Mouse (Mus musculus): ENCODE results near the gene Kansl1l. TPM values are rescaled to one million over a fixed set of nuclear protein-coding genes. Genes with fewer than 3 reads are reported as not detected.

The Kansl1l gene
- total RNA-seq, 2 experiments from 2014 or later, result 16.4 to 17.5 TPM

DNA sequence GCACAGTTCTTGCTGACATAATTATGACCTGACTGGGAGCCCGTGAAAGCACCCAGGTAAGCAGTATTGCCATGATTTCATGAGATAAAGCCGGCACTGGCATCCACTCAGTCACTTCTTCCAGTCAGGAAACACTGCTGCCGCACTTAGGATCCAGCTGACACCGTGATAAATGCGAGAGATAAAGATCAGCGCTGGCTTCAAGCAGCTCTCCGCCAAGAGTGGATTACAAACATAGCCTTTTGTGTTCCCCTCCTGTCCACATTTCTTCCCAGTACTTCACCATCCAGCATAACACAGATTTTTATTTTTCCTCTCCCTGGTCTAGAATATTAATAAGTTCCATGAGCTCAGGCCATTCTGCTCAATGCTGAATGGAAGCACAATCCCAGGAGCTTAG is 2.9 kb upstream of the Kansl1l start:
- DNase-seq (ENCODE audit: low spot score in 2 of 2), result no peak

DNA sequence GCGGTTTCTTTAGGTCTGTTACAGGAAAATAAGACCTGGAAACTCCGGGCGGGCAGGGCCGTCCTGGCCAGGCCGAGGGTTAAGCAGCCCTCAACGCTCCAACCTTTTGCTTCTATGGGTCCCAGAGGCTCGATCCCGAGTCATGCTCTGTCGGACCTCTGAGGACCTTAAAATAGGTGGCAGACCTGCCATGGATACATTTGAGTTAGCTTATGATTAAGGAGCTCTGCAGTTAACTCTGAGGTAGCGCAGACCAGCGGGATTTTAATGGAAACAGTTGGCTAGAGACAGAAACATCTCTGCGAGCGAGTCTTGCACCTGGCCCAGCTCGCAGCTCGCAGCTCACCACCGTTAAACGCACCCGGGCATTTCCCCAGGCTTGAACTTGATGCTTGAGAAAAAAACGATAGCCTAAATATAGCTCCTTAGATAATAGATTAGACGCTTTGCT is 528 bp upstream of the Kansl1l start:
- DNase-seq (ENCODE audit: low spot score in 2 of 2), result no peak

GRCm38 (mm10) chr1:66816837-66817452 is 417 bp downstream of the Kansl1l start:
- peak; percentile 96 to 97 for DNase-seq (ENCODE audit: low spot score in 2 of 2)

- DNase-seq (ENCODE audit: low spot score in 2 of 2), result peak; percentile 55 to 63
These were observed 1.2 kb downstream of the Kansl1l start for GRCm38 (mm10) chr1:66815941-66816777.

- no peak for DNase-seq (ENCODE audit: low spot score in 2 of 2)
These were observed 2.6 kb downstream of the Kansl1l start for GRCm38 (mm10) chr1:66814756-66815155.

GRCm38 (mm10) chr1:66813191-66813590 is 4.2 kb downstream of the Kansl1l start:
- no peak for DNase-seq (ENCODE audit: low spot score in 2 of 2)

DNA sequence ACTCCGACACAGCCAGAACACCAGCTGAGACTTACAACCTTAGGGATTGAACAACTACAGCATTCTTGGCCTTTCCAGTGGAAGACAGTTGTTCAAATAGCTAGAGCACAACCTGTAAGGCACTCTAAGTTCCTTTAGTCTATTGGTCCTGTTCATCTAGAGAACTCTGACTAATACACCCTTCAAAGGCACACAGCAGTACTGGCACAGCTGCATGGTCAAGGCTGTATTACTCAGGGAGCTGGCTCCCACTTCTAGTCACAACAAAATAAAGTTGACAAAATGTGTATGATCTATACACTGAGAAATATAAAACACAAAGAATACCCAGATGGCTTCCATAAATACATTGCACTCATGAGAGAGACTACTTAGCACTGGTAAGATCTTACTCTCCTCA is 10.5 kb downstream of the Kansl1l start:
- no peak for DNase-seq (ENCODE audit: low spot score in 2 of 2)

GRCm38 (mm10) chr1:66805408-66805807 is 12.0 kb downstream of the Kansl1l start:
- no peak for DNase-seq (ENCODE audit: low spot score in 2 of 2)

DNA sequence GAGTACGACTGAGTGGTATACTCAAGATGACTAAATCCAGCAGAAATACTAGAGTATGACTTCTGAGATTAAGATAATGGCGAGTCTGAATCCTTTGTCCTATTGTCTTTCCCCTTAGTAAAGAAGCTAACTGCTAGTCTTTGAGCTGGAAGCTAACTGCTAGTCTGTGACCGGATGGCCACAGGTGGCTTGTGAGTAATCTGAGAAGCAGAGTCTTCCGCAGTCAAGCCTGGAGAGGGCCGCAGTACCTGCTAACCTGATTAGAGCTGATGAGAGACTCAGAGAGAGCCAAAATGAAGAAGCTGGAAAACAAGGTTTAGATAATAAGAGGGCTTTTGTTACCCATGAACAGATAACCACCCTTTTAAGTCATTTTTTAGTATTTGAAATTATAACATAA is 12.7 kb downstream of the Kansl1l start:
- no peak for DNase-seq (ENCODE audit: low spot score in 2 of 2)

GRCm38 (mm10) chr1:66797962-66798361 is 19.4 kb downstream of the Kansl1l start:
- DNase-seq (ENCODE audit: low spot score in 2 of 2), result no peak

GRCm38 (mm10) chr1:66792838-66793466 is 24.4 kb downstream of the Kansl1l start:
- DNase-seq (ENCODE audit: low spot score in 2 of 2), result no peak

DNA sequence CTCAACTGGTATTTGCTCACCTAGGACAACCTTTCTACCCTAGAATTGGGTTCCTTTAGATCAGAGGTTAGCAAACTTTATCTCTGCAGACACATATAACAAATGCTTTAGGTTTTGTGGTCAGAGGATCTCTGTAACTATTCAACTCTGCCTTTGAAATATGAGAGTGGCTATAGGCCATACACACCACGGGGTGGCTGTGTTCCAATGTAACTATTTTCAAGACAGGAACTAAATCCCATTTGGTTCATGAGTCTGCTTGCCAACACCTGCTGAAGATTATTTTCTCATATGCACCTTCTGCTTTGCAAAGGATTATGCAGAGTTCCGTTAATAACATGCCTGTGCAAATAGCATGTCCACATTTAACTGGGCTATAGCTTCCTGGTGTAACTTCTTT is 35.1 kb downstream of the Kansl1l start:
- no peak for DNase-seq (ENCODE audit: low spot score in 2 of 2)

- no peak for DNase-seq (ENCODE audit: low spot score in 2 of 2)
These were observed 36.3 kb downstream of the Kansl1l start for GRCm38 (mm10) chr1:66781027-66781426.

DNA sequence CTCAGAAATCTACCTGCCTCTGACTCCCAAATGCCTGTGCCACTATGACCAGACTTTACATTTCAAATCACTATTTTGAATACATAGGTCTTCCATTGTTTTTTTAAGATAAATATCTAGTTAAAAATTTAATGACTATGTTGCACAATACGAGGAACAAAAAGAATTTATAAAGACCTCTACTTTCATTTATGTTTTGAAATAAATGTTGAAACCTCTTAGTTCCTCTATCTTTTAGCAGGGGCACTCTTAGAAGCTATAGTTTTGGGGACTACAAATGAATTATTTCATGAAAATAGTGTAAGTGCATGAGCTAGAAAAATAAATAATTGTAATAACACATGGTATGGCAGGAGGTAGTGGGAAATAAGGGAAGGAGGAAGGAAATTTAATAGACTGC is 38.6 kb downstream of the Kansl1l start:
- no peak for DNase-seq (ENCODE audit: low spot score in 2 of 2)

- no peak for DNase-seq (ENCODE audit: low spot score in 2 of 2)
These were observed 39.5 kb downstream of the Kansl1l start for GRCm38 (mm10) chr1:66777878-66778277.

GRCm38 (mm10) chr1:66768764-66769163 is 48.6 kb downstream of the Kansl1l start:
- no peak for DNase-seq (ENCODE audit: low spot score in 2 of 2)

DNA sequence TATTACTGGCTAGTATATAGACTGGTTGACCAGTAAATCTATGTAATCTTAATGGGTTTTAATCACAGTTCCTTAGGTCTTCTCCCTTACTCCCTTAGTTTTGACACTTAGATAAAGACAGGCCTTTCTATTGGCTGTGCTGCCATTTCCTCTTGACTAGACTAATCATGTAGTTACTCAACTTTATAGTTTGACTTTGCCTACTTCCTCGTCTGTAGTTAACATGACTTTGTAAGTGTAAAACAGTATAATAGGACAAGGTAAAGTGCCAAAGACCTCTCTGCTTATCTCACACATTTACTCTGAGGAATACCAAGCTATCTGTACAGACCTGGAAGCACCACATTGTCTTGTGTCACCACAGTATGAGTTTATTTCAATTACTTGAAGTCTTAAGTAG is 86.8 kb downstream of the Kansl1l start:
- DNase-seq (ENCODE audit: low spot score in 2 of 2), result no peak

GRCm38 (mm10) chr1:66712859-66713258 is 104.5 kb downstream of the Kansl1l start:
- DNase-seq (ENCODE audit: low spot score in 2 of 2), result no peak

GRCm38 (mm10) chr1:66704523-66704922 is 112.8 kb downstream of the Kansl1l start:
- no peak for DNase-seq (ENCODE audit: low spot score in 2 of 2)

DNA sequence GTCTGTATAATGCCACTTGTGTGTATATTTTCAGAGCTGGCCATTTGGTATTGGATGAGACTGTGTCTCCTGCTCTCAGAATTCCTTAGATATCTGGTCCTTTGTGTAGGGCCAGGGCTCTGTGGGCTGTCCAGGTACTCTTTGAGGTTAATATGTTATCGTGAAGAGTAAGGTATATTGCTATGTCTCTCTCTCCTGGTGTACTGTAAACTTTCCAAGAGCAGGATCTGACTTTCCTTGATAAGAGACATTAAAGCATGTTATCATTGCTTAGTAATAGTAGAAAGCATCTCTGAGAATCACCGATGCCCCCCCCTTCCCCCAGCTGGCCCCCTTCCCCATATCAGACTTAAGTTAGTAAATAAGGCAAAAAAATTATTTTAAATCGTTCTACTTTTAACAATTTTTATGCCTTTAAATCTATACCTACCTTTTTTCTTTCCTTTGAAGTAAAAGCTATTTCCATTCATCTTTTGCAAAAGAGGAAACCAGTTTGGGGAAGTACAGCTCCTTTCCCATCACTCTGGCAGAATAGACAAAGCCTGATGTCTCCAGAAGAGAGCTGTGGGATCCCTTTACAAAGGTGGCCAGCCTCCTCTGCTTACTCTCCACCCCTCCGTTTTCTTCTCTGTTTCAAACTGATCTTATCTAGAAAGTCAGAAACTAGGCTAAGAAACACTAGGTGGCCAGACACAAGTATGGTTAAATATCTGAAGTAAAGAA is 114.6 kb downstream of the Kansl1l start:
- no peak for DNase-seq (ENCODE audit: low spot score in 2 of 2)

- no peak for DNase-seq (ENCODE audit: low spot score in 2 of 2)
These were observed 115.8 kb downstream of the Kansl1l start for GRCm38 (mm10) chr1:66701576-66701940.
